Mouse (Mus musculus): Measurements from ENCODE around the gene Rb1. TPM values are rescaled to one million over a fixed set of nuclear protein-coding genes. Genes with fewer than 3 reads are reported as not detected.
A peak's percentile ranks its signal among the peaks of the same experiment; 100 is the strongest.

Rb1 gene
- polyA plus RNA-seq (2015; fragmentation: Nextera tagmentation; extraction: Ambion mirVana): 20.3 and 25.4 TPM in 2 replicates

DNA sequence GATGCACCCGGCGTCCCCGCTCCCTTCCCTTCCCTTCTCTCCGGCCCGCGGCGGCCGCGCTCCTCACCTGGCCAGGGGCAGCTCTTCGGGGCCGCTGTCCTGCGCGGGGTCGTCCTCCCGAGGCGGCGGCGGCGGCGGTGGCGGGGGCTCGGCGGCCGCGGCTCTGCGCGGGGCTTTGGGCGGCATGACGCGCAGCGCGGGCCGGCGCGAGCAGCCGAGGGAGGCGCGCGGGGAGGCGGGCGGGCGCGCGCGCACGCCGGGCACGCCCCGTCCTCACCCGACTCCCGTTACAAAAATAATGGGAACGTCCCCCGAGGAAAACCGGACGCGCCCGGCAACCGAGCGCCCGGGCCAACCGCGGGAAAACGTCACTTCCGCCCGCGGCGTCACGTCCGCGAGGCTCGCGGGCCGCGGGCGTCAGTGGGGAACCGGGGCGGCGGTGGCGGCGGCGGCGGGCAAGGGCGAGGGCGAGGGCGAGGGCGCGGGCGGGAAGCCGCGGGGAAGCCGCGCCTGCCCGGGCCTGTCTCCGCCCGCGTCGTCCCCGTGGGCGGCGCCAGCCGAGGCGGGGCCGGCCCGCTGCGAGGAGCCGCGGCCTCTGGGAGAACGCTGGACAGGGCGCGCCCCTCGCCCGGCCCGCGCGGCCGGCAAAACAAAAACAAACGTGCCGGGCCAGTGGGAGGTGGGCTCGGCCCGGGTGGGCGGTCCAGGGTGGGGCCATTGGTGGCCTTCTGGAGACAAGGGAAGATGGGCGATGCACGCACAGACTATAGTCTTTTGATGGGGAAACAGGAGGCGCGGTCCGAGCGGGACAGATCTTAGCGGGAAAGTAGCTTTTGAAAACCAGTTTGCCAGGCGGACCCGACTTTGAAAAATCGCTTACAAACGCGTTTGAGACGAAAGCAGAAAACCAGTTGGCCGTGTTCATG, at the start of gene Rb1:
Gene Rb1 (minus strand): TSS at position 367 of the 926 bp plus-strand sequence.
- peak within 1 kb of the TSS; percentile 89 for H3K27ac ChIP-seq (replicated peaks)
- 0% methylated on average over 47 of the region's 135 CpGs for WGBS
- H3K9me3 ChIP-seq (replicated peaks): no peaks in the 10 kb centered on the region
- H3K27me3 ChIP-seq (replicated peaks): no peaks in the 10 kb centered on the region
- peak within 1 kb of the TSS; percentile 89 for H3K9ac ChIP-seq (replicated peaks)
- H3K36me3 ChIP-seq: no peaks in the 10 kb centered on the region
- peak within 1 kb of the TSS; percentile 92 for H3K4me2 ChIP-seq
- ATAC-seq (ENCODE audit: low FRiP score): peak; percentile 89
- peak within 1 kb of the TSS; percentile 94 for H3K4me3 ChIP-seq (replicated peaks)
- peaks cover 20% of the 10 kb centered on the region for H3K4me1 ChIP-seq

- Histone ChIP-seq H3K4me1 (peaks cover 9% of the 10 kb centered on the region), H3K9me3 (replicated peaks) (no peaks in the 10 kb centered on the region), H3K27me3 (replicated peaks) (no peaks in the 10 kb centered on the region), H3K4me2 (no peak overlapping the region), H3K27ac (replicated peaks) (no peak overlapping the region), H3K4me3 (replicated peaks) (no peak overlapping the region), H3K9ac (replicated peaks) (no peak overlapping the region), H3K36me3 (0 out of 2 replicates have a peak, but pooled peaks cover 5% of the 10 kb centered on the region)
- ATAC-seq (ENCODE audit: low FRiP score): no peak
- WGBS: 51% methylated on average over 11 of the region's 11 CpGs
Observed at GRCm38 (mm10) chr14:73374315-73374890, 48.8 kb upstream of the Rb1 start.

DNA sequence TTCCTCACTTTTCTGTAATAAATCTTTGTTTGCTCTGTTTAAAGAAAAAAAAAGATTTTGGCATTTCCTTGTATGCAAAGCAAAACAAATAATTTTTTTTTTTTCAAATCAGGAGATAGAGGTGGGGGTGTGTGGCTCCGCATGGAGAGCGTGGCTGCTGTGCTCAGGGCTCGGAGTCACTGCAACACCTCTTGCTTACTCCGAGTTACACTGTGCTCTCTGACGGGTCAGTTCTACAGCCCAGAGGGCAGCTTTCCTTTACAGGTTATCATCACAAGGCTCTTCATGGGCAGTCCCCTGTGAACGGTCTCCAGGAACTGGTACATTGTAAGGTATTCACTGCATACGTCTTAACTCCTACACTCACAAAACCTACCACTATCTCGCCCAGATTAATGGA, 48.0 kb upstream of the Rb1 start:
- no peak overlapping the region for H3K27ac ChIP-seq (replicated peaks)
- no peak overlapping the region for H3K4me2 ChIP-seq
- no peak for ATAC-seq (ENCODE audit: low FRiP score)
- H3K9me3 ChIP-seq (replicated peaks): no peaks in the 10 kb centered on the region
- peaks cover 9% of the 10 kb centered on the region for H3K4me1 ChIP-seq
- 0 out of 2 replicates have a peak, but pooled peaks cover 8% of the 10 kb centered on the region for H3K36me3 ChIP-seq
- no peaks in the 10 kb centered on the region for H3K27me3 ChIP-seq (replicated peaks)
- no peak overlapping the region for H3K4me3 ChIP-seq (replicated peaks)
- 82% methylated on average over 8 of the region's 8 CpGs for WGBS
- H3K9ac ChIP-seq (replicated peaks): no peak overlapping the region

- WGBS: 92% methylated on average over 4 of the region's 4 CpGs
- no peaks in the 10 kb centered on the region for H3K9me3 ChIP-seq (replicated peaks)
- no peak overlapping the region for H3K4me2 ChIP-seq
- H3K4me1 ChIP-seq: peaks cover 9% of the 10 kb centered on the region
- H3K36me3 ChIP-seq: peaks cover 14% of the 10 kb centered on the region
- H3K27me3 ChIP-seq (replicated peaks): no peaks in the 10 kb centered on the region
- ATAC-seq (ENCODE audit: low FRiP score): no peak
- H3K4me3 ChIP-seq (replicated peaks): no peak overlapping the region
- H3K27ac ChIP-seq (replicated peaks): no peak overlapping the region
- no peak overlapping the region for H3K9ac ChIP-seq (replicated peaks)
Observed at GRCm38 (mm10) chr14:73372990-73373389, 47.4 kb upstream of the Rb1 start.

- Histone ChIP-seq H3K4me1 (peaks cover 9% of the 10 kb centered on the region), H3K36me3 (peaks cover 27% of the 10 kb centered on the region), H3K9ac (replicated peaks) (no peak overlapping the region), H3K4me2 (no peak overlapping the region), H3K27me3 (replicated peaks) (no peaks in the 10 kb centered on the region), H3K27ac (replicated peaks) (no peak overlapping the region), H3K9me3 (replicated peaks) (no peaks in the 10 kb centered on the region), H3K4me3 (replicated peaks) (no peak overlapping the region)
- no peak for ATAC-seq (ENCODE audit: low FRiP score)
- WGBS: 91% methylated on average over 4 of the region's 4 CpGs
Observed at GRCm38 (mm10) chr14:73371577-73371976, 46.0 kb upstream of the Rb1 start.

GRCm38 (mm10) chr14:73370695-73371372, 45.2 kb upstream of the Rb1 start:
- WGBS: 90% methylated on average over 23 of the region's 23 CpGs
- no peak overlapping the region for H3K4me3 ChIP-seq (replicated peaks)
- H3K36me3 ChIP-seq: peaks cover 35% of the 10 kb centered on the region
- H3K27me3 ChIP-seq (replicated peaks): no peaks in the 10 kb centered on the region
- no peak overlapping the region for H3K9ac ChIP-seq (replicated peaks)
- peaks cover 9% of the 10 kb centered on the region for H3K4me1 ChIP-seq
- H3K4me2 ChIP-seq: no peak overlapping the region
- H3K9me3 ChIP-seq (replicated peaks): no peaks in the 10 kb centered on the region
- no peak overlapping the region for H3K27ac ChIP-seq (replicated peaks)
- no peak for ATAC-seq (ENCODE audit: low FRiP score)

GRCm38 (mm10) chr14:73370078-73370670, 44.6 kb upstream of the Rb1 start:
- ATAC-seq (ENCODE audit: low FRiP score): no peak
- Histone ChIP-seq H3K27ac (replicated peaks) (no peak overlapping the region), H3K9ac (replicated peaks) (no peak overlapping the region), H3K36me3 (peaks cover 42% of the 10 kb centered on the region), H3K4me3 (replicated peaks) (no peak overlapping the region), H3K4me2 (no peak overlapping the region), H3K9me3 (replicated peaks) (no peaks in the 10 kb centered on the region), H3K4me1 (peaks cover 7% of the 10 kb centered on the region), H3K27me3 (replicated peaks) (no peaks in the 10 kb centered on the region)
- 89% methylated on average over 11 of the region's 11 CpGs for WGBS

DNA sequence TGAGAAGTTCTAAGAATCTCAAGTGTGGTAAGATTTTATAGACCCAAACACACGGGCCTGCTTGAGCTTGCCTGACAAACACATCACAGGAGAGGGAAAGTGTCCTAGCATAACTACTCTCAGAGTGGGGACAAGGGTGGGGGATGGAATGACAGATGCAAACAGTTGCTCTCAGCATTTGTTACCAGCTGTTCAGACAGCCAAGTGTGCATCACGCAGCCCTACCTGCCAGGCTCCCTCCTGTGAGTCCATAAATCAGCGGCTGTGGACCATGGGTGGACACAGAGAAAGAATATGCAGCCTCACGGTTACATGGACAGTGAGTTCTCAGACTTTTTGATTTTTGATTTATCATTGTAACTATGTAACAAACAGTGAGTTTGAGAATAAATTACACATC, 44.0 kb upstream of the Rb1 start:
- peaks cover 47% of the 10 kb centered on the region for H3K36me3 ChIP-seq
- H3K9me3 ChIP-seq (replicated peaks): no peaks in the 10 kb centered on the region
- no peak overlapping the region for H3K4me2 ChIP-seq
- no peaks in the 10 kb centered on the region for H3K27me3 ChIP-seq (replicated peaks)
- H3K27ac ChIP-seq (replicated peaks): no peak overlapping the region
- no peak overlapping the region for H3K4me3 ChIP-seq (replicated peaks)
- H3K4me1 ChIP-seq: peaks cover 7% of the 10 kb centered on the region
- H3K9ac ChIP-seq (replicated peaks): no peak overlapping the region
- WGBS: 62% methylated on average over 4 of the region's 4 CpGs
- no peak for ATAC-seq (ENCODE audit: low FRiP score)

- Histone ChIP-seq H3K4me2 (no peak overlapping the region), H3K36me3 (peaks cover 54% of the 10 kb centered on the region), H3K27ac (replicated peaks) (no peak overlapping the region), H3K27me3 (replicated peaks) (no peaks in the 10 kb centered on the region), H3K4me3 (replicated peaks) (no peak overlapping the region), H3K9ac (replicated peaks) (no peak overlapping the region), H3K4me1 (peaks cover 3% of the 10 kb centered on the region), H3K9me3 (replicated peaks) (no peaks in the 10 kb centered on the region)
- no peak for ATAC-seq (ENCODE audit: low FRiP score)
- WGBS: 91% methylated on average over 13 of the region's 13 CpGs
Observed at GRCm38 (mm10) chr14:73368966-73369365, 43.3 kb upstream of the Rb1 start.

DNA sequence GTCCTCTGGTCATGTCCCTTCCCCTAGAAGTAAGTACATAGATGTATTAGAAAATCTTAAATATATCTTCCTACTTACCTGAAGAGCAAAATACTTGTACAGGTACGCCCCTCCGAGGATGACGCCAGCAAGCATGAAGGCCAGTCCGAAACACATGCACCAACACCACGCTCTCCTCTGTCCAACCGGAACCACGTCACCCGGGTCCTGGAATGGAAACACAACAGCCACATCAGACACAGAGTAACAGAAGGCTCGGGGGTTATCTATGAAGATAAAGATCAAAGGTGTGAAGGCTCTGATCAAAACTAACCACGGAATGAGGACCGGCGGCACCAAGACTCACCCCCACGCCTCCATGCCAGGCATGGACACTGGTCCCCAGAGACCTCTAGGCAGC, 42.6 kb upstream of the Rb1 start:
- H3K9me3 ChIP-seq (replicated peaks): no peaks in the 10 kb centered on the region
- 97% methylated on average over 13 of the region's 13 CpGs for WGBS
- no peak overlapping the region for H3K27ac ChIP-seq (replicated peaks)
- ATAC-seq (ENCODE audit: low FRiP score): no peak
- H3K9ac ChIP-seq (replicated peaks): no peak overlapping the region
- H3K4me1 ChIP-seq: peaks cover 3% of the 10 kb centered on the region
- H3K4me3 ChIP-seq (replicated peaks): no peak overlapping the region
- H3K36me3 ChIP-seq: peaks cover 61% of the 10 kb centered on the region
- no peaks in the 10 kb centered on the region for H3K27me3 ChIP-seq (replicated peaks)
- no peak overlapping the region for H3K4me2 ChIP-seq

DNA sequence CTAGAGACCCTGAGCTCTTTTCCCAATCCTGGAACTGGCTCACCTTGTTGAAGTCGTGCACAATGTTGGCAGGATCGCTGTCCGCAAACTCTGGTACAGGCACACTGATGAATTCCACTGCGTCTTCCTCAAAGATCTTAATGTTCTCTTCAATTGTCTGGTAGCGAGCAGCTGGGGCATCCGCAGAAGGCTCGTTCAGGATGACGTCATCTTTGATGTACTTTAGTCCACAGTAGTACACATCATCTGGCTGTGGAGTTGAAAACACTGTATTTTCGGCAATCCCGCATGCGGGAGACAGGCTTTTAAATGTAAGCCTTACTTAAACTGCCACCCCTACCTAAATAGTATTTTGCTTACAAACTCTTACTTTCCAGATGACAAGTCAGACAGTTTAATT, 40.7 kb upstream of the Rb1 start:
- Histone ChIP-seq H3K4me3 (replicated peaks) (no peak overlapping the region), H3K4me2 (no peak overlapping the region), H3K27me3 (replicated peaks) (no peaks in the 10 kb centered on the region), H3K9me3 (replicated peaks) (no peaks in the 10 kb centered on the region), H3K27ac (replicated peaks) (no peak overlapping the region), H3K9ac (replicated peaks) (no peak overlapping the region), H3K36me3 (peaks cover 77% of the 10 kb centered on the region), H3K4me1 (no peaks in the 10 kb centered on the region)
- WGBS: 88% methylated on average over 11 of the region's 11 CpGs
- no peak for ATAC-seq (ENCODE audit: low FRiP score)

Measured in neural tube, embryonic 15.5 days (tissue).